Mouse (Mus musculus): ENCODE data around the gene Ppm1n.
A peak's percentile ranks its signal among the peaks of the same experiment; 100 is the strongest.

Ppm1n gene

DNA sequence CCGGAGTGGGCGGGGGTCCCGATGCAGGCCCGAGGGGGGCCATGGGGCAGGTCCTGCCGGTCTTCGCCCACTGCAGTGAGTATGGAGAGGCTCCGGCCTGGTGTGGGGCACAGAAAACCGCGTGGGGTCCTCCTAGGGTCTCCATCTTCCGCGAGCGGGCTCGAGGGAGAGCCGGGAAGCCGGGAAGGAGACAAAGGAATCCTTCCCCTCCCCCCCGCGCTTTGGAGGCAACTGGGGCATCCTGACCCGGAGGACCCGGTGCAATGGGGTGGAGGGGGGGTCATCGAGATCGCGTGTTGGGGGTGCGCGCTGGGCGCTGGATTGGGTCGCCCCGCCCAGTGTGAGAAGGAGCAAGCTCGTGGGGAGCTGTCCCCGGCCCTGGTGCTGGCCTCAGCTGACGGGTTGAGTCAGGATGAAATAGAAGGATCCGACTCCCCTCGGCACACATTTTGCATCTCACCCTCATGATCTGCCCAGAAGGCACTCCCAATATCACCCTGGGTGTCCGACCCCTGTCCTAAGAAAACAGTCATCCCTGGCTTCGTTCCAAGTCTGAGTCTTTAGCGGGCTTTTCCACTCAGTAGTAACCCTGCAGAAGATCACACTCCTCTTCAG is 3.0 kb upstream of the Ppm1n start:
- DNase-seq (ENCODE audit: low spot score in 2 of 2), result peak in 1 of 2 experiments; percentile 79

DNA sequence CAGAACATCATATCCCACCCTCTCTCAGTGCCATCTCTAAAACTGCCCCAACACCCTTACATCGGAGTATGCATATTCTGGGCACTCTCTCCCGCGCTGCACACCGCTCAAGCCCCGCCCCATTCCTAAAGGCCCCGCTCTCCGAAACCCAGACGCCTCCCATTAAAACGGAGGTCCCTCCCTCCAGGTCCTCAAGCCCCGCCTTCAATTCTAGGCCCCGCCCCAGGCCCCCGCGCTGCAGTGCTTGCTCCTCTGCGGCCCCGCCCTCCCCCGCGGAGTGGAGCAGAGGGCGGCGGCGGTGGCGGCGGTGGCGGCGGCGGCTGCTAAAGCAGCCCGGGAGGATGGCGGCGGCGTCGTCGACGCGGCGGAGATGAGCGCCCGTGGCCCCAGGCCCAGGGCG is 2.5 kb upstream of the Ppm1n start, which contains the start of gene Rtn2:
Gene Rtn2, plus strand, starts transcription at position 240 of the 400 bp plus-strand sequence.
- DNase-seq (ENCODE audit: low spot score in 2 of 2), result peak; percentile 64 to 87

DNA sequence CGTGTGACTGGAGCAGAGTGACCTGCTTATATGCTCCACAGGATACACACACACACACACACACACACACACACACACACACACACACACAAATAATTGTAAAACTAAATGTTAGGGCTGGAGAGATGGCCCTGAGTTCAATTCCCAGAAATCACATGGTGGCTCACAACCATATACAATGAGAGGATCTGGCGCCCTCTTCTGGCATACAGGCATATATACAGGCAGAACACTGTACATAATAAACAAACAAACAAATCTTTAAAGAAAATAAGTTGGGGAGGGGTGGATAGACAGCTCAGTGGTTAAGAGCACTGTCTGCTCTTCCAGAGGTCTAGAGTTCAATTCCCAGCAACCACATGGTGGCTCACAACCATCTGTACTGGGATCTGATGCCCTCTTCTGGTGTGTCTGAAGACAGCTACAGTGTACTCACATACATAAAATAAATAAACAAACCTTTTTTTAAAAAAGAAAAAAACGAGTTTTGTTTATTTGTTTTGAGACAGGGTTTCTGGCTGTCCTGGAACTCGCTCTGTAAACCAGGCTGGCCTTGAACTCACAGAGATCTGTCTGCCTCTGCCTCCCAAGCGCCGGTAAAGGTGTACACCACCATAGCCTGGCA is 1.9 kb upstream of the Ppm1n start:
- DNase-seq (ENCODE audit: low spot score in 2 of 2), result peak in 1 of 2 experiments; percentile 68

DNA sequence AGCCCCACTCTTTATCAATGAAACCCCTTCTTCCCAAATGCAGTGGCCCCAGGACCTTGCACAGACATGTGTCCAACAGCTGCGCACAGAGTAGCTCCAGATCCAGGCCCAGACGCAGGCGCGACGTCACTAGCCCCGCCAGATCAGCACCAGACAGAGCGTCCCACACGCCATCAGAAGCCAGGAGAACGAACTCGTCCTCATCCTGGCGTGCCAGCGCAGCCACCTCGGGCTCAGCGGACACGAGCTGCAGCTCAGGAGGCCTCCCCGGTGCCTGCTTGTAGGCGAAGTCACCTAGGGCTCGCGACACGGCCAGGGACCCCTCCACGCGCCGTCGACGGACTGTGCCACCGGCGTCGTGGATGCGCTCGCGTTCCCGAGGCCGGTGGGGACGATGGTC is 812 bp downstream of the Ppm1n start:
- DNase-seq (ENCODE audit: low spot score in 2 of 2), result no peak

DNA sequence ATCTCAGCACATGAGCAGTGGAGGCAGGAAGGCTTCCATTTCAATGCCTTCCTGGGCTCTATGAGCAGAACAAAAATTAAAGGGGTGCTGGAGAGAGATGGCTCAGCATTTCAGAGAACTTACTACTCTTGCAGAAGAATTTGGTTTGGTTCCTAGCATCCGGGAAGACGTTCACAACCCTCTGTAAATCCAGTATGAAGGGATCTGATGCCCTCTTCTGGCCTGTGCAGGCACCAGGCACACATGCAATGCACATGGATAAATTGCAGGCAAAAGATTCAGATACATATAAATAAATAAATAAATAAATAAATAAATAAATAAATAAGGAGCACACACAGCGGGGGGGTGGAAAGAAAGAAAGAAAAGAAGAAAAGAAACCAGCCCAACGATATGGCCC is 3.6 kb downstream of the Ppm1n start:
- no peak for DNase-seq (ENCODE audit: low spot score in 2 of 2)

DNA sequence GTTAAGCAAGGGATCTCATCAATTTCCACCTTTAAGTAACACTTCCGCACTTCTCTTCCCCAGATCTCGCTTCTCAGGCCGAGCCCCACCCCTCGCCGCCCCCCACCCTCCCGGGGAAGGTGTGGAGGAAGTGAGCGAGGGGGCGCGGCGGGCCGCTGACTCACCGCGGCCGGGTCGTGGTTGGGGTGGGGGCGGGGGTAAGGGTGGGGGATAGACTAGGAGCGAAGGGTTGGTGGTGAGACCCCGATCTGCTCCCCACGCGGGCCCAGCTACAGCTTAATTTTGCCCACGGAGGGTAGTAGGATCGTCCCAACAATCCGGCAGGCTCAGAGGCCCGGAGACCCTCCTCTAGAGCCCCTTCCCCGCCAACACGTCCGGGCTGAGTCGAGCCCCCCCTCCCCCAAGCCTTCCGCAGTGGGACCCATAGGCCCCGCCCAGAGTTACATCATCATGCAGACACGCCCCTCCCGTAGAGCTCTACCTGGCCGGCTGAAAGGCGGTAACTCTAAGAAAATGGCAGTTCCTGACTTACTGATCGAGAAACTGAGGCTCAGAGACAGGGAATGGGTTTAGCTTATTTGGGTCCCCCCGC is 7.6 kb downstream of the Ppm1n start:
- peak; percentile 75 to 88 for DNase-seq (ENCODE audit: low spot score in 2 of 2)

DNA sequence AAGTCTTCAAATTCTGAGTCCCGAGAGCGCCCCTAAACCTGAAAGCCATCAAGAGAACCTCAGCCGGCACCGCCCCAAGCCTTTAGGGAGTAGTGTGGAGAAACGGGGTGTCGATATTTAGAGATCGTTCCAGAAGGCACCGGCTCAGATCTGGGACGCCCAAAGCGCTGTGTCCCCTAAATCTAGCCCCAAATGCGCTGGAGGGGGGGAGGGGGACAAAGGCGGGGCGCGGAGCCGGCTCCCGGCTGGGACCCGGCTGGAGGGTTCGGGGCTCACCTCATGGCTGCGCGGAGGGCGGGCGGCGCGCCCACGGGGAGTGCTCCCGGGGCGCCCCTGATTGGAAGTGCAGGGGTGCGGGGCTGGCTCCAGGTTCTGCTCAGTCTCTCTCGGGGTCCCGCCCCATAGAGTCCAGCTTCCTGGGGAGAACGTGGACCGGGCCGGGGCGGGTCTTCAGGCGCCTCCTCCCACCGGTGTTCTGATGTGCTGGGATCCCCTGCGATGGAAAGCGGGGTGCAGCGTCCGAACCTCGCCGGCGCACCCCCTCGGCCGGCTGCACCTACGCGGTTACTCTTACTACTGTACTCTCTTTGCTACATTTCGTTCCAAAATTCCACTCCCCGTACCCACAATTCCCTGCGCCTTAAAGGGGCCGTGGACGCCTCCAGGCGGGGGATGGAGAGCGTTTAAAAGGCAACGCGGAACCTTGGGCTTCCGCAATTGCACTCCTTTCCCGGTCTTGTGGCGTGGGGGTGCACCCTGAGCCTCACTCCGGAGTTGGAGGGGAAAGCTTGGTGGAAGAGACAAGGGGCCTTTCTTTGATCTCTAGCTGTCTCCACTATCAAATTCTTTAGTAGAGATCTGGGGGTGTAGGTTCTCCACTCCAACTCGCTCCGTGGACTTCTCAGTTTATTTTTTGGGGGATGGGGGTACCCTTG is 8.4 kb downstream of the Ppm1n start, which contains the start of gene Vasp:
Gene Vasp, minus strand, starts transcription at position 580 of the 935 bp plus-strand sequence.
- peak; percentile 78 to 88 for DNase-seq (ENCODE audit: low spot score in 2 of 2)

DNA sequence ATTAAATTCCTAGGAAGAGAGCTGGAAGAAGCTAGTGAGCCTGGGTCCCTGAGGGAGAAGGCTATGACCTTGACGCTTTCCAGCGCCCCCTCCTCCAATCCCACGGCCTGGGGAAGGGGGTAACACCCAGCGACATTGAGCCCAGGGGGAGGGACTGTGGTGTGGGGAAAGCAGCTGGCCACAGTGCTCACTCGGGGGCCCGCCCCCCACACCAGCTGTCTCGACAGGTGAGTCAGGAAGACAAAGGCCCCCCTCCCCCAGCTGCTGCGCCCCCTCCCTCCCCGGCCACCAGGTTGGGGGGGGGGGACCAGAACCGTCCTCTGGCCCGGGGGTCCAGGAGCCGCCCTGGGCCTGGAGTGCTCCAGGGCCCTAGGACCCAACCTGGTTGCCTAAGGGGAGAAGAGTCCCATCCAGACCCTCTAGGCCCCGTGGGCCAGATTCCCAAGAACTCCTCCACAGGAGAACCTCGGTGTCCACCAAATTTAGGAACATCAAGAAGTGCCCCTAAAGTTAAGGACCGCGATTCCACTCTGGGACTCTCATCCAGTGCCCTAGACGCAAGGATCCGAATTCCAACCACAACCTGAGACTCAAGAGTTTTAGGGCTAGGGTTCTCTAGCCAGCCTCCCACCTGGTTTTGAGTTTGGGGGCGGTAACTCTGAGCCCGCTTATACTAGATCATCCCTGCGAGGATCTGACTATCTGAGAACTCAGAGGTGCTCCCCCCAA is 9.2 kb downstream of the Ppm1n start:
- peak in 1 of 2 experiments; percentile 50 for DNase-seq (ENCODE audit: low spot score in 2 of 2)

DNA sequence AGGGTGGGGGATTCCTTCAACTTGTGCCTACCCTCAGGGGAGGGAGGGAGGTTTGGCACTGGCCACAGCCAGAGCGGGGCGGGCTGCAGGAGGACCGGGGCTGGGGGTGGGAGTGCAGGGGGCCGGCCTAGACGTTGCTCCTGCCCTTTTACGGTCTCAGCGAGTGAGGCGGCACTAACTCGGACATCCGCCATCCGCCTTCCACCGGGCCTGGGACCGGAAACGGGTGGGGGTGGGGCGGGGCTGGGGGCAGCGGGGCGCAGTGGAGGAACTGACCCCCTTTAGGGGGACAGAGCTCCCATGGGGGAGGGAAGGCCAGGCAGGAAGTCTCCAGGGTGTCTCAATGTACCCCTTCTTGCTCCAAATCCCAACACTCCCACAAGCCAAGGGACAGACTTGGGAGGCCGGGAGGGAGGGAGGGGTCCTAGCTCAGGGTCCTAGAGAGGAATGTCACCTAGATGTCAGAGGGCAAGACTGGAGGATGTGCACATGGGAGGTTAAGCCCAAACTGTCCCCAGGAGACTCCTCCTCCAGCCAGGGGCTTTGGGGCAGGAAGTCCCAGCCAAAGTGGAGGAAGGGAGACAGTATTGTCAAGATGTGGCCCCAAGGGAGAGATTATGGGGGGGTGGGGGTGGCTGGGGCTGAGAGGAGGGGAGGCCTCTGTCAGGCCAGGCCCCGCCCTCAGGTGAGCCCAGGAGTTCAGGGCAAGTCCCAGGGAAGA is 10.0 kb downstream of the Ppm1n start:
- peak in 1 of 2 experiments; percentile 56 for DNase-seq (ENCODE audit: low spot score in 2 of 2)

DNA sequence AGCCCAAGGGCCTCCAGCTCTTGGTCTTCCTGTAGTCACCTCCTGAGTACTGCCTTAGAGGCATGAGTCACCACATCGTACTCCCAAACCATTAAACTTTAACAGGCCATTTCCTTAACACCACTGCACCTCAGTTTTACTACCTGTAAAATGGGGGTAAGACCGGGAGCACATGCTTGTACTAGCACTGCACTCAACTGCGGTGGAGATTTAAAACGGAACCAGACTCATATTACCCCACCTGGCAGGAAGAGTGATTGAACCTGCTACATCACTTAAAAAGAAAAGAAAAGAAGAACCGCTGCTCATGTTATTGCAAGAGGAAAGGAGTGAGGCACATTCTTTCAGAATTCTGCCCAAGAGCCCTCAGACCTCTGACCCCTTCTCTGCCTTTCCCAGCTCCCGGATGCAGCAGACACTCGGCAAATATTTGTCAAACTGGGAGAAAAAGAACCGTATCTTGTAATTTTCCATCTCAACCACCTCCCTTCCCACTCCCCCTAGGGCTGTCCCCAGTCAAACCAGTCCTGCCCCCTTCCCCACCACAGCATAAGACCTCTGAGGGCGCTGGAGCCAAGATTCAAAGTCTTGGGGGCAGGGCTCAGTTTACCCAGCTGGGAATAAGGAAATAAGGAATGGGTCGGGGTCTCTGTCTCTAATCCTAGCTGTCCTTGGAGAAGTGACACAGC is 10.7 kb downstream of the Ppm1n start:
- no peak for DNase-seq (ENCODE audit: low spot score in 2 of 2)

DNA sequence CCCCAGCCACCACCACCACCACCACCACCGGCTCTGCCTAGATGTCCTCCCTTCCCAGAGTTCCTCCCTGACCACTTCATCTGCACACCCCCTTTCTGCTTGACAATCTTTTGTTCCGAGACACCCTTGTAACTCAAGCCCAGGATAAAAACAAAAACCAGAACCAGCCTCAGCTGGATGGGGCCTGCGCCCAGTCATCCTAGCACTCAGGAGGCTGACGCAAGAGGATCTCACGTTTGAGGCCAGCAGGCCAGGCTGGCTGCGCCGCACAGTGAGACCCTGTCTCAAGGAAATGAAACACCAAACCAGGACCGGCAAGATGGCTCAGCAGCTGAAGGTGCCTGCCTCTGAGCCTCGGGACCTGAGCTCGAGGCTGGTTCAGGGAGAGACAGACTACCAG is 12.8 kb downstream of the Ppm1n start:
- DNase-seq (ENCODE audit: low spot score in 2 of 2), result no peak

DNA sequence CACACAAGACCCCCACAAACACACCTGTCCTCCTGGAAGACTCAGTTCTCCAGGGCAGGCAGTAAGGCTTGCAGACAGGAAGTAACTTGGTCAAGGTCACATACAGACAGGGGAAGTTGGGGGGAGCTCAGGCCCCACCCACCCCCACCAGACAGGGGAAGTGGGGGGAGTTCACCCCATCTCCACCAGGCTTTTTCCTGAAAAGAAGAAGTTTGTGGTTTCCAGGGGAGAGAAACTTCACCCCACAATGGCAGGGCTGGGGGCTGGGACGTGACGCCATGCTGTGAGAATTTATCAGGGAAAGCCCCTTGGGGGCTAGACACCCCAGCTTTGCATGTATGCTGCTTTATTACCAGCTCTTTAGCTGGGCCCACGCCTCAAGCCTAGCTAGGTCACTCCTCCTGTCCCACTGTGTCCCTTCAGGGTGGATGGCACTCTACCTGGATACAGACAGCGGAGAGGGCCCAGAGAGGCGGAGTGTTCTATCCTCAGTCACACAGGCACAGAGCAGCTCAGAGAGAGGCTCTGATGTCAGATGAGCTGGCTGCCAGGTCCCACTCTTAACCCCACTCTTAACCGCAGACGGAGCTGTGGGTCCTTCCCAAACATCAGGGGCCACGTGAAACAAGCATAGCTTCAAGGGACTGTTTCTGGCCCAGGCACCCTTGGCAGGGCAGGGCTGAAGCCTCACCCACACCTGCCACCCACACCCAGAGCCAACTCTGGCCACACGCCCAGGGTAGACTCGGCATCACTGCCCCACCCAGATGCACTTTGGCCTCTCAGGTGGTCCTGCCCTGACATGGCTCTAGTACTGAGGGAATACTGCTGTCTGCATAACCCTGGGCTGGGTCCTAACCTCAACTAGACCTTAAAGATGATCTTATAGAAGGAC is 13.7 kb downstream of the Ppm1n start:
- DNase-seq (ENCODE audit: low spot score in 2 of 2), result peak; percentile 43 to 63

DNA sequence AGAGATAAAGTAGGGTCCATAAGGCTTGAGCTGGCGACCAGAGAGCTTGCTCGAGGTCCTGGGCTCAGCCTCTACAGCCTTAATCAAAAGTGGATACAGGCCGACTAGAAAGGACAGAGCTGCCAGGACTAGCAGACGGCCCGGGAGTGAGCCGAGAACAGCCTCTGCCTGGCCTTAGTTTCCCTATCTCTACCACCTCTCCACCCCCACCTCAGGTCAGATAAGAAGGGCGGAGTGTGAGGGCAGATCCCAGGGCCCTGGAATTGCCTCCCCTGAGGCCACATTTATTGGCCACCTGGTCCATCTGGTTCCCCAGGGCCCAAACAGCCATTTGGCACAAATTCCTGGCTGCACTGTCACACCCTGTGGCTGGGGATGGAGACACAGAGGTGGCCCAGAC is 14.7 kb downstream of the Ppm1n start:
- peak; percentile 31 to 46 for DNase-seq (ENCODE audit: low spot score in 2 of 2)

DNA sequence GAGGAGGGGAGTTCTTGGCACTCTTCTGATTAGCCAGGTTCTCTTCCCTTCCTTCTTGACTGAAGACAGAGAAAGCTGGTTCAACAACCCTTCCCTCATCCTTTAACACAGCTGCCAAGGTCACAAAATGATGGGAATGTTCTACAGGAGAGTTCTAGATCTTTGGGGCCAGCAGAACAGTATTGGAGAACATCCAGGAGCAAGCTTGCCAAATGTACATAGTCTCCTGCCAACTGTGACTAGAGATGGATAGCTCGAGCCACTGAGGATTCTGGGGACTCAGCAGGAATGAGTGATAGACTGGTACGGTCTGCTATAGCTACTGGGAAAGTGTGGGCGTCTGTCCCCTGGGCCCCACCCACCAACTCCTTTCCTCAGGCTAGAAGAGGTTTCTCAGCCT is 21.5 kb downstream of the Ppm1n start:
- no peak for DNase-seq (ENCODE audit: low spot score in 2 of 2)

DNA sequence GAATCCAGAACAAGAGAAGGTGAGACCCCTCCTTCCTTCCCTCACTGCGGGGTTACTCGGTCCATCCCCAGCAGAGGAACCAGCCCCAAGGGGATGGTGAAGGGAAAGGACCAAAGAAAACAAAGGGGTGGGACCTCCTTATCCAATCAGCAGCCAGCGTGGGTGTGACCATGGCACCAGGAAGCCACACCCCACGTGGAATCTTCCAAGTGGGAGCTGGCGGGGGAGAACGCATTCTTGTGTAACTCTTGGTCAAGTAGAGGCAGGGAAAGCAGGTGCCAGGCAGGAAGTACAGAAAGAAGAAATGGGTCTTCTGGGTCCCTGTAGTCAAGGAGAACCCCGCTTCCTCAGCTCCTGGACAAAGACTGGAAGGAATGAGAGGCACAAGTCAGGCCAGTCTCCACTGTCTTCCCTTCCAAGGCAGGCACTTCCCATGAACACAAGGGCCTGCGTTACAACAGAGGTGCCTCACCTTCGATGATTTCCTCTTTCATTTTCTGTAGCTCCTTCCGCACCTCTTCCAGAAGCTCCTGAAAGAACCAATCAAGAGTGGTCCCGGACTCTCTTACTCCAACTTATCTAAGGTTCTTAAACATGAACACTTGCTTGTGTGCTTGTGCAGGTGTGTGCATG is 22.4 kb downstream of the Ppm1n start:
- DNase-seq (ENCODE audit: low spot score in 2 of 2), result peak; percentile 73 to 84

DNA sequence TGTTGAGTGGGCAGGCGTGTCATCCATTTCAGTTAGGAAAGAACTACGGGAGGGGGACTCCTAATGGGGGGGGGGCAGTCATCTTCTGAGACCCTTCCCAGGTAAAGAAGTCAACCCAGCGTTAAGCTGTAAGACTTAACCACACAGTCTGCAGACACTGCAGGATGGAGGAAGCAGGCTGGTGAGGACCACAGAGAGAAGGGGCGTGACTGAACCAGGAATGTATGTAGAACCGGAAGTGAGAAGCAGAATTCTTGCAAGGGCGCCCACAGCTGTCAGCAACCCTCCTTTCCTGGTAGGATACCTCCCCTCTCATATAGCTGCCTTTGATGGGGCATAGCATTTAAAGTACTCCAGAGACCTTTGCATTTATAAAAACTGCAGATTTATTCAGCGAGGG is 23.3 kb downstream of the Ppm1n start:
- no peak for DNase-seq (ENCODE audit: low spot score in 2 of 2)

DNA sequence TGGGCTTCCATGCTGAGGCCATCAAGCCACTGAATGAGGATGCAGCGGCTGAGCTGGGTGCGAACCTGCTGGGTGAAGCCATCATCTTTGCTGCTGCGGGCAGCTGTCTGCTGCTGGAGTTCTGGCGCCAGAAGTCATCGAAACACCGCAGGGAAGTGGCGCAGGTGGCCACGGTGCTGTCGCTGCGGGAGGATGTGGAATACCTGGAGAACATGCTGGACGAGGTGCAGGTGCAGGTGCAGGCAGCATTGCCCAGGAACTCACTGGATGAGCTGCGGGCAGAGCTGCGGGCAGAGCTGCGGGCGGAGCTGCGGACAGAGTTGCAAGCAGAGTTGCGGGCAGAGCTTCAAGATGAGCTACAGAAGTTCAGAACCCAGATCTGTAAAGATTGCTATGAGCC is 24.5 kb downstream of the Ppm1n start:
- DNase-seq (ENCODE audit: low spot score in 2 of 2), result no peak

DNA sequence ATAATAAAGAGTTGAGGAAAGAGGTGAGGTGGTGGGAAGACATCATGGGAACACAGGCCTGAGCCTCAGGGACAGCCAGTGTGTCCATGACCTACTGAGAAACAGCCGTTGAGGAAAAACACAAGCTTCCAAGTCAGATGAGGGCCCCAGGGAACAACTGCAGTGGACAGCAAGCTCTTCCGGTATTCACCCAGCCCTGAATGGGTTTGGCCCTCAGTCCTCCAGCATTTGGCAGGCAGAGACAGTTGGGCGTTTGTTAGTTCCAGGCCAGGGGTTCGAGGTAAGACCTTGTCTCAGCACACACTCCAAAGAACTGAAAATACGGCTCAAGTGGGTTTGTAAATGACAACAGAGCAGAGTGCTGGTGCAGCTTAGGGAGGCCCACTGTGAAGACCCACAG is 26.4 kb downstream of the Ppm1n start:
- no peak for DNase-seq (ENCODE audit: low spot score in 2 of 2)

DNA sequence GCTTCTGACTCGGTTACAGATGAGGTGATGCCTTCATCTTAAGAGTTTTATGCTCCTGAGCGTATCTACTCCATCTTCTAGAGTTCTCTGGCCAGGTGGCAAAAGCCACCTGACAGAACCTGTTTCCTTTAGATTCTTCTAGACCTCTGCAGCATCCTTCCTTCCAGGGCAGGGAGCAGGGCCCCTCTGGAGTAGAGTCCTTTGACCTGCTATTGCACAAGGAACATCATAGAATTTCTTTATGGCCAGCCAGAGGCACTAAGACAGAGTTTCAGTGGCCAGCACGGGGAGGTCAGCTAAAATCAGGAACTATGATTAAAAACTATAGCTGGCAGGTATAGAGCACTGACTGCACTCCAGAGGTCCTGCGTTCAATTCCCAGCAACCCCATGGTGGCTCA is 27.8 kb downstream of the Ppm1n start:
- no peak for DNase-seq (ENCODE audit: low spot score in 2 of 2)
